Mouse (Mus musculus) adrenal gland (tissue): ENCODE measurements at regions not wholly inside any gene's neighbourhood (a gene's known extent, or its start where the extent isn't known, plus 50 kb on each side); places are given as distances from the start of the nearest gene placed in this dataset.

Source experiments
- intact Hi-C: fragments of 180-260 bp; cut with DNase I; formaldehyde crosslinking; loops from one replicate; pipeline ENCODE4 v1.15.1; 2025

DNA sequence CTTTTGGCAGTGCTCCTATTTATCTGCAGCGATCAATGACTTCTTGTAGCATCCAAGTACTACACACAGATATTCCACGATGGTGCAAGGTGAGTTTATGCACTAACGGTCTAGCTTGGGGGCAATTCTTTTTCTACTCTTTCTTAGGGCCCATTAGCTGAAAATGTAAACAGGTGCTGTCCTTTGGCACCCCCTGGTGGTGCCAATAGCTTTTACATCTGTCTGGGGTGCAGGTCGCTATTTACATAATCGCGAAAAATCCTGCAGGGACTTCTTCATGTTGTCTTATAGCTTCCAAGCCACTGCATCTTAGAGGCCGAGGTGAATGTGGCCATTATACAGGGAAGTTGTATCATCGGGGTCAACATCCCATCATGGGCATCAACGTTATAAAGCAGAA lies 175.9 kb downstream of the Rps12 start:
- intact Hi-C loops: loop anchor here (1.0 kb wide), 1 partner anchor 495 kb away; no protein-coding TSS in a partner anchor

DNA sequence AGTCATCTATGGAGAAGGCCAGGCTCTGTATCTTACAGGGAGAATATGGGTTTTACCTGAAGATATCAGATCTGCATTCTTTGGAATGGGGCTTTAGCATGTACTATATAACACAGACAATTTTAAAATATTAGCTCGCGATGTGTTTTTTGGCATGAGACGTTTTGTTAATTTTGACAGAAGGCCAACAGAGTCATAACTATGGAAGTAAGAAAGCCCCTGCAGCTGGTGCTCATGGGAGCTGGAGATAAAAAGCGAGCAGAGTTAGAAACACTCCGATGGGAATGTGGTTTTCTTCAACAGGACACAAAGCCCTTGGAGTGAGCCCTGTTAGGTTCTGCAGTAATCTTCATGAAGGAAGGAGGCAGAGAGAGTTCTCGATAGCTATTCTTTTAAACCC lies 176.6 kb downstream of the Rps12 start:
- intact Hi-C loops: no loop called here

DNA sequence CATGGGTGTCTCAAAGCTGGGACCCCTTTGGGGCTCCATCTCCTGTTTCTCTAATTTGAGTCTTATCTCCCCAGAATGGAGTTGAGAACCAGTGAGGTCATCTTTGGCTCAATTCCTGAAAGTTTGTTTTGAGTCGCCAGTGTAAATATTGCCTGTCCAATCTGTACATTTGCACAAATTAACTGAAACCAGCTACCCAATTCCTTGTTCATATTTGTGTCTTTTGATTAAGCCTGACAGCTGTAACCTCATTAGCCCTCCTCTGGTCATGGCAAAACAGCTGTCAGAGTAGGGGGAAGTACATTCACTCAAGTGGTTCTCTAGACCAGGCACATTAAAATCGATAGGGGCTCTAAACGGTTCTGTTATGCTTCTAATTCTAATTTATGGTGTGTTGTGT lies 177.0 kb downstream of the Rps12 start:
- intact Hi-C loops: no loop called here

DNA sequence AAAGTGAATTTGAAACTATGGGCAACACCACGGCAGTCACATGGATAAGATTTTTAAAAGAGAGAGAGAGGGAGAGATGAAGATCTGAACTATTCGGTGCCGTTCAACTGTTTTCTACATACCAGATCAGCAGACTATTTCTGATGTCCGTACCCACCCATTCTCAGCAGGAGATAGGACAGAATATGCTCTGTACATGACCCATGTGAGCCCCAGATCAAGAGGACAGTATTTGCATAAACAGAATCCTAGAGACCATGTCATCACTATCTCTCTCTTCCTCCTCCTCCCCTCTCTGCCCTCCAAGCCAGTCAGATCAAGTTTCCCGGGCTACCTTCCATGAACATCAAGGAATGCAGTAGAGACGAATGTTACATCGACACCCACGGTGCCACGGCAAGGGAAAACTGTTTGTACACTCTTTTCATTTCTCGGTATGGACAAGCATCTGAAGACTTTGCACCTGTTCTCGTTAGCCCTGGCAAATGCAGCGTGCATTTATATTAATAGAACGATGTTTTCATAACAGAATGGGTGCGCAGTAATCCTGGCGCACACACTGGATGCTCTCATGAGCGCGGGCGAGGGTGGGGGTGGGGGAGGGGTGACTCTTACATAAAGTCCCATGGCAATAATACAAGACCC lies 177.7 kb downstream of the Rps12 start:
- intact Hi-C loops: no loop called here

DNA sequence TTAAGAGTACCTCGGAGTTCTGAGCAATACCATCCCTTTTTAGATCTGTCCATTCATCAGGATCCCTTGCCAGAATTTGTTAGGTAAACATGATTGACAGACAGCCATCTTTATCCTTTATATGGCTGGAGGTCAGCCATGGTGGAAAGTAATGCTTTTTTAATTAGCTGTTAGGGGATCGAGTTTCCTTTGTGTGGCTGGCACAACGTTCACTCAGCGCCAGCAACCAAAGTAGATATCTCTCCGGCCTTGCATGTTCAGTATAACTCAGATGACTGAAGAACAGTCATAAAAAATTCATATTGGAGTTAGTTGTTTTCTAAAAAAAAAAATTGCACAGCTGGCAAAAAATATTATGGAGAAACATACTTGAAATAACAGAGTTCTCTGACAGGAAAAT lies 186.4 kb downstream of the Rps12 start:
- intact Hi-C loops: no loop called here

DNA sequence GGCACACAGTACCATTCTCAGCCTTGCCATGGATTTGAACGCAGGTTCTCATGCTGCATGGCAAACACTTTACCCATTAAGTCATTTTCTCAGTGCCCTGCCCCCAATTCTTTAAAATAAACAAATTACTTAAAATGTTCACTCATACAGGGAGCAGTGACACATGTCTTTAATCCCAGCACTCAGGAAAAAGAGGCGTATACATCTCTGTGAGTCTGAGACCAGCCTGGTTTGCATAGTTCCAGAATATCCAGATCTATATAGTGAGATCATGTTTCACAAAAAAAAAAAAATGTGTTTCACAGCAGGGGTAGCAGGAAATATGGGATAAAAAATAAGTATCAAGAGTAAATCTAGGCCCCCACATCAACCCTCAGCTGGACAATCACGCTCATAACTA lies 191.5 kb downstream of the Rps12 start:
- intact Hi-C loops: no loop called here

DNA sequence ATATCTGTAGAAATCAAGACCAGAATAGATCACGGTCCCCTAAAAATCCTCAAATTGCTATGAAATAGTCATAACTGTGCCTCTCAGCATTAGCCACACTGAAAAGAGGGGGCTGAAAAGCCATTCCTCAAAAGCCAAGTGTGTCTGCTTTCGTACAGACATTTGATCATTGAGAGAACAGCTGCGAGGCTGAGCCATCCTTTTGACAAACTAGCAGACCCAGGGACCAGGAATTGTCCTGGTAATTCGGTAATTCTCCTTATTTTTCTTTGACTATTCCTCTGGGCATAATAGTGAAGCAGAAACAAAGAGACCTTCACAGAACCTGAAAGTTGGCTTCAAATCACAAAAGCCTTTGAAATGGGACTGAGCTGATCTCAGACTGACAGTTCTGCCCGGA lies 206.8 kb downstream of the Rps12 start:
- intact Hi-C loops: no loop called here

DNA sequence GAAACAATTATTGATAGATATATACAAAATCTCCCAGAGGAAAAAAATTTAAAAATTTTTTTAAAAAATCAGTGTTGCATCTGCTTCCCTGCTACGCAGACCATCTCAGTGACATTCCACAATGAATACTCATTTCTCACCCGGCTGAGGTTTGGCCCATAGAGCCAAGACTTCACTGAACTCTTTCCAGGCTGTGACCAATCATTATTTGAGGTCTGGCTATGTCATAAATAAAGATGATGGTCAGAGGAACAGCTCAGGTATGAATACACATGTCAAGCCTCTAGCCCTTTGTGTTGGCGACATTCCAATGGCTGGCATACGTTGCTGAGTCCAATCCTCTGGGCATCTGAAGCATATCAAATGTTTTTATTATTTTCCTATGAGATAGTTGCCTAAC lies 216.1 kb downstream of the Rps12 start:
- intact Hi-C loops: no loop called here

DNA sequence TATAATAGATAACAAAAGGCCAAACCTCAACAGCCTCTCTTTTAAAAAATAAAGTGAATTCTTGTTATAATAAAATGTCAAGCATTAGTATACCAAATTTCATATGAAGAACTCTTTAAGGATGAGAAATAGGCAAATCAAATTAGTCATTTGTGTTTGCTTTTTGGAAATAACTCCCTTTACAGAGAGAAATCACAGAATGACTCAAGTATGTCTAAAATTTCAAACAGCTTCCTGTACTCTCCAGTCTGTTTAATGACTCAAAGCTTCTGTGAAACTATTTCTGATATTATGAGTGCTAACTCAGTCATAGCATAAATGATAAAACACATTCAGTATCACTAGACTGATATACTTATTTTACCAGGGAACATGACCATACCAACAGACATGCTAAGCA lies 217.7 kb downstream of the Rps12 start:
- intact Hi-C loops: no loop called here

DNA sequence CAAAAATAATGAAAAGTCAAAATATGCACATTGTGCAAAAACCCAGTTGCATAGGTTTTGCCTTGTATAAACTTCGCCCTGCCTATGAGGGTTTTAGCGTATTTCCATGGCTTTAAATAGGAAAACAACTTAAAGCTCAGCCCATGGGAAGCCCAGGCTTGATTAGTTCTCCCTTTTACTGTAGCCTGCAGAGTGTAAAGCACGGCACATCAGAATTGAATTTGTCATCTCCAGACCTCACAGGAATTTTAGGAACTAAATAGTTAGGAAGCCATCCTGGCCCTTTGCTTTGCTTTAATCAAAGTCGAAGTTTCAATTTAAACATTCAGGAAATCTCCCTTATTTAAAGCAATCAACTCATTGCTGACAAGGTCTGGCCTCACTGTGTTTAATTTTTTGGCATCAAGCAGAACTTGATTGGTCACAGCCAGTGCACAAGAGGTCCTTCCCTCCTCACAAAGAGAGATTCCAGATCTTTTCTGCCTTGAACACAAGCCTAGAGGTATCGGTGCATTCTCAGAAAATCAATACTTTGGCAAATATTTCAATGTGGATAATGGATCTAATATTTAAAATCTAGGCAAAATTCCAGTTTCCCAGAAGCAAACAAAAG lies 211.8 kb upstream of the Eya4 start:
- intact Hi-C loops: no loop called here

DNA sequence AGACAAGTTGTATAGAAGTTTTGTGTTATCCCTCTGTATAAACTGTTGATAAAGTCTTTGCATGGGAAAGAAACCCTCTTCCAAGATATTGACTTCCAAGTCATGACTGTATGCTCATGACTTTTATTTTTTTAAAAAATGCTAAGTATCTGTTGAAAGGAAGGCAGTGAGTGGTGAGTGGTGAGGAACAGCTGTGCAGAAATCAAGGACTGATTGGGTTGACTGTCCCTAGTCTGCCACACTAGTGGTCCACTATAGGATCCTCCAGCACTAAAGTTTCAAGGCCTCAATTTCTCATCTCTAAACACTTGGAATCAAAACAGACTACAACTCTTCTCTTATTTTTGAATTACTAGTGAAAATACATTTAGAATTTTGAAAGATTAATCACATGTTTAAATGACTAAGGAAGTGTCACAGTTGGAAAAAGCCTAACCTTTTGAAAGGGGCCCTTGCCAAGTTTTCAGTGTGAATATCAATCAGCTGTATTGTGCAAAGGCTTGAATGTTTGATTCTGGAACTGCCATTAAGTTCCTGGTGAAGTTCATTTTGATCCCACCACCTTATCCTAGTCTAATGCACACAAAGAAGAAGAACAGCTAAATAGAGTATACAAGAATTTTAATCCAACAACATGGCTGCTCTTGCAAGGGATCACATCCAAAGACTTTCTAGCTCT lies 209.5 kb upstream of the Eya4 start:
- intact Hi-C loops: no loop called here

DNA sequence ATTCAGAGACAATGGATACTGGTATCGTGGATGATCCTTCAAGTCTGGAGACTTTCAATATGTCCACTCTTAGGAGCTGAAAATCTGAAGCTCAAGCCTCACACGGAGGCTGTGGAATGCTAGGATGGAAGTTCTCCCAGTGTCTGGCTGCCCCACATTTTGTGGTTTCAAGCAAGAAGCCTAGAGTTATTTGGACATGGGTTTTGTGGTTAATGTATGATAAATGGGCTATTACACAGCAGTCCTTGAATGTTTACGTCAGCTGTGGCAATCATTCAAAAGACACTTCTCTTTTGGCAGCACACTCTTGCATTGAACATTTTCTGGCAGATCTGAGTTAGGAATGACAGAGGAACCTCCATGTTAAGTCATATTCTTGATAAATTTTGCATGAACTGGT lies 207.2 kb upstream of the Eya4 start:
- intact Hi-C loops: no loop called here

DNA sequence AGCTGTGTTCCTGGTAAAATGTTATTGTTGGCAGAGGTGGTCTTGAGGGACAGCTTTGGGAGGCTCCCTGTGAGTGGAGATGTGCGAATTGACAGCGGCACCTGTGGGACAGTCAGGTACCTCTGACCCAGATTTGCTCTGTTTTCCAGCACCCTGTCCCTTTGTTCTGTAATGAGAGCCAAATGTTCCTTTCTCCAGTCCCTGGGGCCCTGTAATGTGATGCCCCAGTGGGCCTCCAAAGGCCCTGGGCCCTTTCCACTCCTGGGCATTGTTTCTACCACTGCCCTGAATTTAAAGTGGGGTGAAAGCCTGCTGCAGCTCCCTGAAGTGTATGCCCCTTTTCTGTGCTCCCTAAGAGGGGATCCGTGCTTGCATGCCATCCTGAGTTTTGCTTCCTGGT lies 198.6 kb upstream of the Eya4 start:
- intact Hi-C loops: no loop called here

DNA sequence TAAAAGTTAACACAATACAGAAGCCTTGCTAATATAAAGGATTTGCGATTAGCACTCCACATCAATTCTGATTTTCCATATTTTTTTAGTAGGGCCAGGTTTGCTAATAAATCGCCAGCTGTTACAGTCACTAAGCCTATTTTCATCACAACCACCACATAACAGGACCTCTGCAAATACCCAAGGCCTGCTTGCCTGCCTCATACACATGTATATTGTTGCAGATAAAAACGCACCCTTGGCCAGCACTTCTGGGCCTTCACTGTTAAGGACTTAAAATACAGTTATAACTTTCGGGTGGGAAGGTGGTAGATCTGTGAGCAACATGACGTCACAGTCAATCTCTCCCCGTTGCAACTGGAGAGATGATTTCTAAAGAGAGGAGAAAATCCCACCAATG lies 197.7 kb upstream of the Eya4 start:
- intact Hi-C loops: no loop called here

DNA sequence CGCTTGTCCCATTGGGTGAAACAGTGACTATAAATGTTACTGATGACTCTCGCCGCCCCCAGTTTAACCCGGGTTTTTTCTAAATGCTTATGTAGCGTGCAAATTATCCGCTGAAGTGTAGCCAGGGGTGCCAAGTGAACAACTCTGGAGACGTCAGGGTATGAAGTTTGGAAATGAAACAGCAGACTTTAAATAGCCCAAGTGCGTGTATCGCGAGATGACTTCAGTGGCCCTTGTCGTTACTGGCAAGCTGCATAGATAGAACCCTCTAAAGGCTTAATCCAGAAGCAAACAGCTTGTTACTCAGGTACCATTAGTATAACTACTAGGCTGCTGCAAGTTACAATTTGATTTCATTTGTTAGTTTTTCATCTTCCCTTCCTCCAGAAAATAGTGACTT lies 192.1 kb upstream of the Eya4 start:
- intact Hi-C loops: no loop called here

DNA sequence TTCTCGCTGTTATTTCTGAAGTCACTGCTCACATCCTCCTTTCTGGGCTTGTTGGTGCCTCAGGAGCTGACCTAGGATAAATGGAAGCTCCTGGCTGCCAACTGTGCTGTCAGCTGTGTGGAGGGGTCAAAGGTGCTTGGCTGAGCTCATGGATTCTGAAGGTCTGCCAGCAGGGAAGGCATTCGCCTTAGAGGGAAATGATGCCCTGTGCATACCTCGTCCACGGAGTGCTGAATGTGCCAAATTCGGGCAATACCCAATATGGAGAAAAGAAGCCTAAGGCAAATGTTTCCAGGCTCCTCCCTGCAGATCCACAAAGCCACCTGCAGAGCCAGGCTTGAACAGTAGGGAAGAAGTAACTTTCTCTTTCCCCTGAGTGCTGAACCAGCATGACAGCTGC lies 191.3 kb upstream of the Eya4 start:
- intact Hi-C loops: no loop called here

DNA sequence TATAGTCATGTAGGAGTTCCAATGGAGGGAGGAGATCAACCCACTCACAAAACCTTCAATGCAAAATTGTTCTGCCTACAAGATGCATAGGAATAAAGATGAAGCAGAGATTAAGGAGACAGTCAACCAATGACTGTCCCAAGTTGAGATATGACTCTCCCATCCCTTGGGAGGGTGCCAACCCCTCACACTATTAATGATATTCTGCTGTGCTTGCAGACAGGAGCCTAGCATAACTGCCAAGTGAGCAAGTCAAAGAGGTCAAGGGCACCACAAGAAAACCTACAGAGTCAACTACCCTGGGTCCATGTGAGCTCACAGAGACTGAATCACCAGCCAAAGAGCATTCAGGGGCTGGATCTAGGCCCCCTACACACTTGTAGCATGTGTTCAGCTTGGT lies 184.1 kb upstream of the Eya4 start:
- intact Hi-C loops: no loop called here

DNA sequence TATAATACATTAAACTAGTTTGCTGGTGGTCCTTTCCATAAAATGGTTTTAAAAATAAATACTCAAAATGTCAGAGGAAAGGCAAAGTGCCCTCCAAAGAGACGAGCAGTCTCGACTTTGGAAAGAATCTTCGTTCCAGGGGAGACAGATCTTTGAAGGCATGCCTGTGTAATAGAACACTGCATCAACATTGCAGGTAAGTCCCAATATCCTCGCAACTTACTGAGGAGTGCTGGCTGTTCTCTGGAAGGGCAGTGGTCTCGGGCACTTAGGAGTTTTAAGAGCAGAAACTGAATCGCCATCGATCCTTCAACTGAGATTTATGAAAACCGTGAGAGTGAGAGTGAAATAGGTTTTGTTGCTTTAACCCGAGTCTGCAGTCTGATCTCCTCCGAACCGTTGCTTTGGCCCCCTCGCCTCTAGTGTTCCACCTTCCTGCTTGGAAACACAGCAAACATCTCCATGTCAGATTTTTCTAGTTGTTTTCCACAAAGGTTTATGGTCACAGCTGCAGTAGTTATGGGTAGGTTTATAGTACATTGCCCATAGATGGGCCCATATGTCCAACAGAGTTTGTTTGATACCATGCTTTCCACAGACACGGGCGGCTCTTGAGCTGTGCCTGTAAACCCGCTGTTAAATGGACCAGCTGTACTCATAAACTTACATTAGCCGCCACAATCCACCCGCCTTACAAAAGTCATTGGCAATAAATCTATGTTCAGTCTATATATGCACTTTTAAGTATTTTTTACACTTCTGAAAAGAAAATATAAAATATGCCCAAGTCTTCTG lies 181.6 kb upstream of the Eya4 start:
- intact Hi-C loops: no loop called here

DNA sequence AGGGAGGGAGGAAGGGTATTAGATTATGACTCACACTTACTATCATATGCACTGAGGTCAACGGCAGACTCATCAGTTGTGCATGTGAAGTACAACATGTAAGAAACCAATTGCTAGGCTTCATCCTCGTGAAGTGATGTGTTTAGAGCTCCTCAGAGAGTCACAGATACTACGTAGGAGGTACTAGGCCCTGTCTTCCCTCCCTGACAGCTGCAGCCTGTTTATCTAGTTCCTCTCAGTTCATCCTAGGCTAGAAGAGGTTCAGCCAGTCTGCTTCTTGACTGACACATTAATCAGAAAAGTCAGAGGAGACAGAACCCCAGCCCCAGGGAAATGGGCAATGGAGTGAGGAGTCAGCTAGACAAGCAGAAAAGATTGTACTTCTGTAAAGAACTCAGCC lies 180.1 kb upstream of the Eya4 start:
- intact Hi-C loops: no loop called here

DNA sequence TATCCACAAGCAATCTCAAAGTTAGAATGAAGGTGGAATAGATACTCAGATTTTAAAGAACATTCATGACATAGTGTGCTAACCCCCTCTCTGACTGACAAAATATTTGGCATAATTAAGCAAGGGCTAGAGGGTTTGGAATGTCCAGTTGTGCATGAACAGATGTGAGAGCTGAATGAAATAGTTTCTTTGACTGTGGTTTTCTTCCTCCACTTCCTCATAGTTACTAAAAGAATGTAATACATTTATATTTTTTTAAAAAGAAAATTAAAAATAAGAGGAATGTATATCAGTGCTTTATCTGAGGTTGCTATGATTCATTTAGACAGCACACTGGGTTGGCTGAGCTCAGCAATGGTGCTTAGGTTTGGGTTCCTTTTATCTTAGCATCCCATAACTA lies 176.2 kb upstream of the Eya4 start:
- intact Hi-C loops: no loop called here

DNA sequence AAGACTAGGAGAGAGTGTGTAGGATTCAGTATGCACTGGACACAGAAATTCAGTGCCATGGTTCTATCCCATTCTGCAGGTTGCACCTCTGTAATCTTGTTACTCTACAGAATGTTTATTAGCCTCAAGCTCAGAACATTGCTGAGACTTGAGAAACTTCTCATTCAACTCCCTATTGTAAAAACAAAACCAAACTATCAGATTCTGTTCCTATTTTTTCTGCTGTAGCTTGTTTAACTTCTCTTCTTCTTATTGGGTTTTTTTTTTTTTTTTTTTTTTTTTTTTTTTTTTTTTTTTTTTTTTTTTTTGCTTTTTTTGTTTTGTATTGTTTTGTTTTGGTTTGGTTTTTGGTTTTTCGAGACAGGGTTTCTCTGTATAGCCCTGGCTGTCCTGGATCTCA lies 172.1 kb upstream of the Eya4 start:
- intact Hi-C loops: no loop called here

DNA sequence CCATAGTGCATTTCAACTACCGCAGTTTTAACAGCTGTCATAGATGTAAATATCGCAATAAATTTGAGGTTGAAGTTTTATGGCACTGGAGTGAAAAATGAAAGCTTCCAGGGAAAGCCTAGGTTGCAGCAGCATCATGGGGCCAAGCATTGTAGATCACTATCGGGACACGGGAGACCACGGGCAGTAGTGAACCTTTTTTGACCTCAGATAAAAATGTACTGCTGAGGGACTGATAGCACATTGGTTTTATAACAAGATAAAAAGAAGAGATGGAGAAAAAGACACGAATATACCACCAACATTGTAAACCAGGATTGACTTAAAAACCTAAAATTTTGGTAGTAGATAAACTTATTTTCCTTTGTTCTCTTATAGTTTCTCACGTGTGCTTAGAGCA lies 143.1 kb upstream of the Eya4 start:
- intact Hi-C loops: no loop called here
